Mouse (Mus musculus) heart, adult 8-10 months (tissue): ENCODE results near the gene Tfec. TPM values are rescaled to one million over a fixed set of nuclear protein-coding genes. Genes with fewer than 3 reads are reported as not detected.
A peak's percentile ranks its signal among the peaks of the same experiment; 100 is the strongest.

ENCODE experiments used
- DNase-seq: peaks from one replicate; pipeline ENCODE4 v3.0.0; 2022; ENCODE audit warnings: low spot score
- total RNA-seq, 4 experiments: library from RNA; stranded (reverse); gene quantifications; 2 replicates each; pipeline ENCODE4 v1.2.4; 2022

Gene Tfec
- under 1 TPM; 0.16 to 0.22 (median 0.19) TPM for total RNA-seq

GRCm38 (mm10) chr6:16898251-16898862 lies at the start of gene Tfec:
Gene Tfec (minus strand): TSS chr6:16898441.
- peak; percentile 9 for DNase-seq

DNA sequence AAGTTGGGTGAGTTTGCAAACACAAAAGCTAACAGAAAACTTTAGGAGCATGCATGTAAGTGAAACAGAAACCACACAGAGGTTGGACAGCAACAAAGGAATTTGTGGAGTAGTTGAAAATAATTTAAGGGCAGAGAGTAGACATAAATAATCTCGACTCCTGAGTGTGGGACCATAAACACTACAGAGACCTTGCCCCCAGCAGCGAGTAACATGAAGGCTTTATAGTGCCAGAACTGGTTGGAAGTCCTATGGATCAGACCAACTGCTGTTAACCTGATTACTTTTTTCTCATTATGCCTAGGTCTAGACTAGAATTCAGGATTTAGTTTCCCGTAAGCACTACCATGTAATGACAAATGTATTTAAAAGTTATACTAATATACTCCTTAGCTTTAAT lies 49.6 kb upstream of the Tfec start:
- DNase-seq = no peak

DNA sequence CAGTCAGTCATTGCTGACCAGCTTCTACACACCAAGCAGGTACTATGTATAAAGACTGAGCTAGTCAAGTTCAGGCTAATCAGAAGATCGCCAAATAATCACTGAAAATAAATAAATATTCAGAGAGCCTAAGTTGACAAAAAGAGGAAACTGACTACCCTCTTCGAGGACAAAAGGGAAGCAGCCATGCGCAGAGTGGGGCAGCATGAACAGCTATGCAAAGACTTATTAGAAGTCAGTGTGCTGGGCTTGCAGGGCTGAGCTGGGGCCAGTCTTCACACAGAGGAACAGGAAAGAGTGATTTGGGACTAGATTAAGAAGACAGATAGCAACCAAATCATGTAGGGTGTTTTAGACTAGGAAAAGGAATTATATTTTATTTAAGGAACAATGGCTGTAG lies 45.3 kb upstream of the Tfec start:
- no peak for DNase-seq

DNA sequence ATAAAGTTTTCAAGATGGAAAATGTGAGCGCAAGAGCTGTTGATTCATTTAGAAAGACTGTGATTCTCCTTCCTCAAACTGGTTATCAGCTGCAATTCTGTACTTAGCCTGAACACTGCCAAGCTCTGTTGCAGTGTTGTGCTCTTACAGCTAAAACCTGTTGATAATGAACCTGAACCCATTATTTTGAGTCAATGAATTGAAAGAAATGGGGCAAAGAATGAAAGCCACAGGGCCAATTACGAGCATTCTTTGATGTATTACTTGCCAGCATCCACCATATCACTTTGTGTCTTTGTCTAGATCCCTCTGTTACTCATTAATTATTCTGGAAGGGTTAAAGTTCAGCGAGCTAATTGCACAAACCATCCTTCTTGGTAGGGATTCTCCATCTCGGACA lies 44.2 kb upstream of the Tfec start:
- no peak for DNase-seq

GRCm38 (mm10) chr6:16931059-16931458 lies 32.8 kb upstream of the Tfec start:
- DNase-seq = no peak

- no peak for DNase-seq
Observed at GRCm38 (mm10) chr6:16920111-16920656, 21.9 kb upstream of the Tfec start.

DNA sequence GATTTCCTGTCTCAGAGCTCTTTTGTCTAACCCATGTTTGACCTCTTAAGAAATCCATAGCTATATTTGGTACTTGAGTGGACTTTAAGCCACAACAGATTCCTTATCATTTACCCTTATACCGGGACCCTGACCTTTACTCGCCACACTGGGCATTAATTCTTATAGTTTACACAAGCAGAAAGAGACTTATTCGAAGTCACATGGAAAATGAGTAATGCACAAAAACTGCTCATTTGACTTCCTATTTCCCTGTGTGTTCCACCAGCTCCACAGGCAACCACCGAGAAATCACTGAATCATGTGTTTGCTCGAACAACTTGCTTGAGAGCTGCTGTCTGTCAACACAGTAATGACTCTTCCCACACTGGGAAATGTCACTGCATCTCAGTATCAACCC lies 6.4 kb downstream of the Tfec start:
- DNase-seq = peak; percentile 7

- peak; percentile 4 for DNase-seq
Observed at GRCm38 (mm10) chr6:16883537-16884307, 14.5 kb downstream of the Tfec start.

GRCm38 (mm10) chr6:16874021-16874542 lies 24.2 kb downstream of the Tfec start:
- no peak for DNase-seq

DNA sequence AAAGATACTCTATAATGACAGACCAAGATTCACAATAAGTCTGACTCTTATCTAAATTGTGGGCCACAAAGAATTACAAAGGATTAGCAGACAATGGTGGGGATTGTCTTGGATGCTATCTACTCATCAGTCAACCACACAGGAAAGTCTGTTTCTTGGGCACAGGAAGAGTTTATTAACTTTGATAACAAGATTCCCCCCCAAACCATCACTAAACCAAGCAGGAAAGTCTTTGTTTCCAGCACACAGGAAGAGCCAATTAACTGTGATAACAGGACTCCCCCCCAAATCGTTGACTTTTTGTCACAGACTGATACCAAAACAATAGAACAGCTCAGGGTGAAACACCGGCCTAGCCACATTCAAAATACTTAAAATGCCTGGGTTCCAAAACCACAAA lies 28.2 kb downstream of the Tfec start:
- DNase-seq = no peak

GRCm38 (mm10) chr6:16868314-16868713 lies 29.9 kb downstream of the Tfec start:
- DNase-seq = no peak

DNA sequence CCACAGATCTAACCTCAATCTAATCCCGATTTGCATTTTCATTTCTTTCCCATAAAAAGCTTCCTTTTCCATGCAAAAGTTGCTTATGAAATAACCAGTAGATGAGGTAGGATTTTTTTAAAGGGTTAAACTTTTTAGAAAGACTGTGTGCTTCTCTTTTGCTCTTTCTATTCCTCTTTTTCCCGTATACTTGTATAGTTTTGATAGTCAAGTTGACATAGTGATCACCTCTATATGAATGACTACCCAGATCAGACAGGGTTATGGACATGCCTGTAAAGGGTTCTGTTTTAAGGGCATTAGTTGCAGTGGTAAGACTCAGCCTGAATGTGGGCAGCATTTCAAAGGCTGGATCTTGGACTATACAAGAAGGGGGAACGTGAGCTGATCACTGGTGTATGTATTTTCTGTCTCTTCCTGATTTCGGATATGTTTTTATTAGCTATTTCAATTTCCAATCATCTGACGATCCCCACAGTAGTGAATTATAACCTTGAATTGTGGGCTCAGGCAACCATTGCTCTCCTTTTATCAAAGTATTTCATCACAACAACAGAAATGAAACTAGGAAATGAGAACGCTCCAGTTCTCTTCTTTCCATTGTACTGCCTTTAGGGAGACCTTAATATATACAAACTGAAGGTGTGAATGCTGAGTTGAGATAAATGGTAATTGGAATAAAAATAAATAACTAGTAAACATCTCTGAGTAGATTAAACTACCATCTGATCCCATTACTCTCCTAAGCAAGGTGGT lies 35.3 kb downstream of the Tfec start:
- DNase-seq = no peak

DNA sequence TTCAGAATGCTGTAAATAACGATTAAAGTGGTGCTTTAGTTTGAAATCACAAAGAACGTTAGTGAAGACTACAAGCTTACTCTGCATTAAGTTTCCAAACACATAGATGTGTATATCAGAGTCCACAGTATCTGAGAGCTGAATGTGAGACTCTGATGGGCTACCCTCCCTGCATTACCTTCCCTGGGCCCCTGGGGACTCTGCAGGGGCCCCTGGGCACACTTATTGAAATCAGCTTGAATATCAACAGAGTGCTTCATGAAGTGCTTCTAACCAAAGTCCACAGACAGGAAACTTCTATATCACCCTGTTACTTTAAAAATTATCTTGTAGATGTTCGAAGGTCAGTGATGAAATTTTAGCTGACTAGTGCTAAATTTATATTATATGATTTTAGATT lies 36.2 kb downstream of the Tfec start:
- DNase-seq = no peak

DNA sequence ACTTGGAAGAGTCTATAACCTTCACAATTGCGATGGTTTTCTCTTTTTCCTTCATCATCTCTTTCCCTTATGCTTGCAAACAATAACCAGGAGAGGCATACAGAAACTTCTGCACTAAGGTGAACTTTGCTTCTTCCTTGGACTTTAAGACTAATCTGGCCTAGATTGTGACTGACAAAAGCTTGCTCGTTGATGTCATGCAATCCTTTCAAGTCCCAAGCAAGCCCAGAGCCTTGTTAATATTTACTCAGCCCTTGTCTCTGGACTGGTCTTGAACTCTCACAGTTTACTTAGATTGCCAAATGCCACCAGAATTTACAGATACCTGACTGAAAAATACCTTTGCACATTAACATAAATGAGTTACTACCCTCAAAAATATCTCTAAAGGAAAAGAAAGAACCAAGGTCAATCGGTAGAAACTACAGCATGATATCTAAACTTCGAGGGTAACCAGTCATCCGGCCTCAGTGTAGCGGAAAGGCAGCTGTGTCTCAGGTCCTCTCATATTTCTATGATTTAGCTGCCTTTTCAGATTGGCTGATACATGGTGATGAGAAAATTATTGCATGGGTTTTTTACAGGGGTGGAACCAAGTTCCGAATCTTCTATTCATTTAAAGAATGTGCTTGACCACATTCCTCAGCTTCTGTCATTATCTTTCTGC lies 42.2 kb downstream of the Tfec start:
- DNase-seq = no peak

- DNase-seq = no peak
Observed at GRCm38 (mm10) chr6:16854977-16855376, 43.3 kb downstream of the Tfec start.

- DNase-seq = no peak
Observed at GRCm38 (mm10) chr6:16846521-16846920, 51.7 kb downstream of the Tfec start.

GRCm38 (mm10) chr6:16835631-16836030 lies 62.6 kb downstream of the Tfec start:
- no peak for DNase-seq

DNA sequence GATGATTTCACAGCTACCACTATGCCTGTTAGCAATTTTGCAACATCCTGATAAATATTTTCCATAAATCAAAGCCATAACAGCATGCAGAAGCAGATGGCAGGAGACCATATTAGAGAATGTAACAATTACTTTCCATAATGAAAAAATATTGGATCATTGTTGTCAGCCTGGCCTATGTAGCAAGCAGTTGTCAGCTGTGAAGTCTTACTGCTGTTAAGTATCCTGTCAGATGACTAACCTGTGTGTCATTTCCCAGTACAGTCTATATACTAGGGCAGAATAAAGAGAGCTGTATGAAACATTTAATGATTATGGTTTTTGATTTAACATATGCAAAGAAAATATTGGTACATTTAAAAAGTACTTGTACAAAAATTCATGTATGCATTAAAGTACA lies 69.9 kb downstream of the Tfec start:
- no peak for DNase-seq

- no peak for DNase-seq
Observed at GRCm38 (mm10) chr6:16821985-16822384, 76.3 kb downstream of the Tfec start.

GRCm38 (mm10) chr6:16806302-16806701 lies 91.9 kb downstream of the Tfec start:
- no peak for DNase-seq

GRCm38 (mm10) chr6:16797669-16798068 lies 100.6 kb downstream of the Tfec start:
- DNase-seq = peak; percentile 1

- no peak for DNase-seq
Observed at GRCm38 (mm10) chr6:16796914-16797313, 101.3 kb downstream of the Tfec start.
